Mouse (Mus musculus): Measurements from ENCODE around the gene Sgsm3.

- TF ChIP-seq MYOD1 (IDR thresholded peaks at IDR 0.05; ENCODE audit: control insufficient read depth in 1 of 3, insufficient read length in 2 of 3, low read depth in 2 of 3) (peak in 1 of 3 experiments; percentile 14), CEBPB (IDR thresholded peaks at IDR 0.05; ENCODE audit: insufficient read depth, poor library complexity, severe bottlenecking) (no peak), POLR2A (IDR thresholded peaks at IDR 0.05; ENCODE audit: insufficient read length, low read depth) (no peak)
These were observed 56.6 kb downstream of the Sgsm3 start for GRCm38 (mm10) chr15:81034119-81034518.

Data from myocyte (in vitro differentiated cells).